ENCODE assay signal across 17 mouse cellular contexts in the genomic region with DNA sequence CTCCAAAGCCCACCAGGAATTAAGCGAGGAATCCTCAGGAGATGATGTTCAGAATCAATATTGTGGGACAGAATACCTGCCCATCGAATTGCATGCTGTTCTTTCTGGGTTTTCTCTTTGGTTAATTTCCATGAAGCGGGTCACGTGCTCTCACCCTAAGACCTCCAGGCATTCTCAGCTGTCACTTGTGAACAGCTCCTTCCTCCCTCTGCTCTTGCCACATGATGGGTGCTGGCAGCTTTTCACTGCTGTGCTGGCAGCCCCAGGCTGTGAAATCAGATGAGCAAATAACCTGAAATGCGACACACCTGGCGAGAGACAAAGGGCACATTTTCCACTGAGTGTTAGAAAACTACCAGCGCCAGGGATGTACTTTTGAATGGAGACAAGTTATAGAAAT.
DNase-seq lines count a peak whose midpoint lies in the region; ATAC-seq and TF ChIP-seq lines count a peak whose summit lies in the region.
"Had no signal": no experiment of that assay in that cellular context is flagged by ENCODE, and none has a peak within 500 bp of the region (broad histone marks: within the 10 kb centered on the region; RNA-seq: fewer than 3 reads in every experiment).

No protein-coding gene starts in this region.

- H3K9me3 ChIP-seq in forebrain, embryonic 13.5 days (replicated peaks): no peaks in the 10 kb centered on the region
- no peaks in the 10 kb centered on the region for H3K9me3 ChIP-seq in forebrain, embryonic 10.5 days
- H3K9me3 ChIP-seq in embryonic facial prominence, embryonic 10.5 days: no peaks in the 10 kb centered on the region
- H3K9me3 ChIP-seq: limb, embryonic 12.5 days had no signal

- no peak overlapping the region for H3K4me2 ChIP-seq in forebrain, embryonic 13.5 days
- H3K4me2 ChIP-seq: limb, embryonic 12.5 days had no signal

- H3K9ac ChIP-seq in forebrain, embryonic 13.5 days: no peak overlapping the region
- H3K9ac ChIP-seq: limb, embryonic 12.5 days had no signal

- peak; percentile 52; the same call in 1 of the 2 replicates for ATAC-seq in forebrain, embryonic 13.5 days
- ATAC-seq: intestine, postnatal 0 days had no signal

- DNase-seq in forebrain, embryonic 10.5 days (ENCODE audit: extremely low spot score, low spot score): no peak
- DNase-seq in left cerebral cortex, adult 2 months (ENCODE audit: extremely low spot score in 1 of 2, low spot score in 2 of 2): no peak
- DNase-seq in left cerebral cortex, postnatal 14 days (ENCODE audit: low spot score in 2 of 2): no peak
- peak; percentile 11 for DNase-seq in embryonic facial prominence, embryonic 10.5 days (ENCODE audit: low spot score)
- peak; percentile 17 for DNase-seq in gastrocnemius, postnatal 10 days
- no peak for DNase-seq in layer of hippocampus, postnatal 36 days
- no peak for DNase-seq in right cerebral cortex, postnatal 14 days
- DNase-seq: adrenal gland, adult 2 months; B cell, adult 2 months; heart, postnatal 36 days; kidney, postnatal 25 days; lung, adult 18-20 months; right cerebral cortex, postnatal 25 days had no signal

- H3K27me3 ChIP-seq in forebrain, embryonic 13.5 days: no peaks in the 10 kb centered on the region
- no peaks in the 10 kb centered on the region for H3K27me3 ChIP-seq in forebrain, embryonic 10.5 days (ENCODE audit: poor library complexity, severe bottlenecking)
- H3K27me3 ChIP-seq in embryonic facial prominence, embryonic 10.5 days (replicated peaks; ENCODE audit: low read depth, poor library complexity, severe bottlenecking): no peaks in the 10 kb centered on the region
- H3K27me3 ChIP-seq: limb, embryonic 12.5 days had no signal

- no peaks in the 10 kb centered on the region for H3K36me3 ChIP-seq in forebrain, embryonic 13.5 days (ENCODE audit: poor library complexity, severe bottlenecking)
- no peaks in the 10 kb centered on the region for H3K36me3 ChIP-seq in forebrain, embryonic 10.5 days (replicated peaks)
- no peaks in the 10 kb centered on the region for H3K36me3 ChIP-seq in embryonic facial prominence, embryonic 10.5 days (replicated peaks)
- H3K36me3 ChIP-seq: limb, embryonic 12.5 days had no signal

- no peak overlapping the region for H3K4me3 ChIP-seq in forebrain, embryonic 13.5 days
- no peak overlapping the region for H3K4me3 ChIP-seq in forebrain, embryonic 10.5 days
- no peak overlapping the region for H3K4me3 ChIP-seq in left cerebral cortex, adult 2 months
- no peak overlapping the region for H3K4me3 ChIP-seq in embryonic facial prominence, embryonic 10.5 days
- H3K4me3 ChIP-seq: limb, embryonic 12.5 days had no signal

- no peak for TF ChIP-seq CTCF in left cerebral cortex, adult 2 months (IDR thresholded peaks at IDR 0.05)

- H3K4me1 ChIP-seq in forebrain, embryonic 13.5 days: no peaks in the 10 kb centered on the region
- no peaks in the 10 kb centered on the region for H3K4me1 ChIP-seq in forebrain, embryonic 10.5 days
- no peaks in the 10 kb centered on the region for H3K4me1 ChIP-seq in embryonic facial prominence, embryonic 10.5 days
- H3K4me1 ChIP-seq: limb, embryonic 12.5 days had no signal

- 0 out of 2 replicates have a peak overlapping the region, but pooled peaks have one; percentile 19 for H3K27ac ChIP-seq in forebrain, embryonic 13.5 days
- H3K27ac ChIP-seq in forebrain, embryonic 10.5 days: no peak overlapping the region
- H3K27ac ChIP-seq in left cerebral cortex, adult 2 months: peak overlapping the region; percentile 76
- H3K27ac ChIP-seq in embryonic facial prominence, embryonic 10.5 days (replicated peaks): no peak overlapping the region
- H3K27ac ChIP-seq: limb, embryonic 12.5 days; macrophage had no signal

- WGBS in forebrain, embryonic 13.5 days: 81% methylated on average over 7 of the region's 7 CpGs
- WGBS in forebrain, embryonic 10.5 days: 85% methylated on average over 7 of the region's 7 CpGs
- 76% methylated on average over 7 of the region's 7 CpGs for WGBS in embryonic facial prominence, embryonic 10.5 days

- intact Hi-C loops in left cerebral cortex, adult 2 months (cut with DNase I): loop anchor here (5.0 to 10.0 kb wide), 5 partner anchors 78 to 845 kb away; a partner anchor contains a TSS
- intact Hi-C loops in left cerebral cortex, postnatal 14 days (cut with DNase I): loop anchor here (10.0 kb wide), 2 partner anchors 125 to 475 kb away; a partner anchor contains a TSS

Comparison
In these comparisons a context has a peak if more than half of its experiments do, and no peak if none do; other contexts are left out.
1. H3K27ac ChIP-seq: peak in forebrain, embryonic 13.5 days (single experiment) and left cerebral cortex, adult 2 months (single experiment); none in forebrain, embryonic 10.5 days (single experiment) and embryonic facial prominence, embryonic 10.5 days (single experiment).
2. DNase-seq: peak in embryonic facial prominence, embryonic 10.5 days (single experiment) and gastrocnemius, postnatal 10 days (single experiment); none in forebrain, embryonic 10.5 days (single experiment), left cerebral cortex, adult 2 months (0 of 2), left cerebral cortex, postnatal 14 days (0 of 2), layer of hippocampus, postnatal 36 days (0 of 2) and right cerebral cortex, postnatal 14 days (single experiment).